Mouse (Mus musculus): ENCODE measurements around the gene Pacsin1.

DNA sequence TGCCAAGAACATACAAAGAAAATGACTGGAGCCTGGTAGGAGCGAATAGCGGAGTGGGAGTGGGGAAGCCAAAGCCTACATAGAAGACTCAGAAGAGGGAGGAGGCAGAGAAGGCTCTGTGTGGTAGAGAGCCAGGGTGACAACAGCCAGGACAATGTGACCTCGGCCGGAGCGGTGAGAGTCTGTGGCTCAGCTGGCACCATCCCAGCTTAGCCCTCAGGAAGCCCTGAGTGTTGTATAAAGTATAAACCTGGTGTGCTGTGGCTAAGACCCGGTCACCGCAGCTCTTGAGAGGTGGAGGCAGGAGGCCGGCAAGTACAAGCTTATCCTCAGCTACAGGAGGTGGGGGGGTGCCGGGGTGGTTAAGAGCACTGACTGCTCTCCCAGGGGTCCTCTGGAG, 18.0 kb upstream of the Pacsin1 start:
- TF ChIP-seq CTCF (IDR thresholded peaks at IDR 0.05; ENCODE audit: borderline replicate concordance, control insufficient read depth, extremely low read depth, insufficient read depth, low read length, poor library complexity) = no peak
- no peak for TF ChIP-seq POLR2A (IDR thresholded peaks at IDR 0.05; ENCODE audit: control insufficient read depth, extremely low read depth, insufficient read depth, low read length, poor library complexity)

Data from thymus, adult 2 months (tissue).